Mouse (Mus musculus): Measurements from ENCODE around the gene Smg1. TPM values are rescaled to one million over a fixed set of nuclear protein-coding genes. Genes with fewer than 3 reads are reported as not detected.
A peak's percentile ranks its signal among the peaks of the same experiment; 100 is the strongest.

Smg1 gene
- polyA plus RNA-seq, 1 experiment from 2014 or later = 17.3 TPM

GRCm38 (mm10) chr7:118242911-118243412, 508 bp downstream of the Smg1 start:
- ATAC-seq (replicated peaks; ENCODE audit: low FRiP score) = peak; percentile 54
- H3K9me3 ChIP-seq (replicated peaks) = no peaks in the 10 kb centered on the region
- no peaks in the 10 kb centered on the region for H3K27me3 ChIP-seq
- under 1% methylated on average over 50 of the region's 50 CpGs for WGBS
- H3K36me3 ChIP-seq = no peaks in the 10 kb centered on the region
- peak overlapping the region; percentile 96 for H3K27ac ChIP-seq
- peak overlapping the region; percentile 91 for H3K9ac ChIP-seq
- H3K4me3 ChIP-seq (replicated peaks) = peak overlapping the region; percentile 96
- peak overlapping the region; percentile 78 for H3K4me2 ChIP-seq
- H3K4me1 ChIP-seq = peaks cover 15% of the 10 kb centered on the region

- no peak for ATAC-seq (replicated peaks; ENCODE audit: low FRiP score)
- H3K27me3 ChIP-seq = no peaks in the 10 kb centered on the region
- 15% methylated on average over 6 of the region's 6 CpGs for WGBS
- H3K9ac ChIP-seq = peak overlapping the region; percentile 91
- H3K4me1 ChIP-seq = peaks cover 15% of the 10 kb centered on the region
- no peaks in the 10 kb centered on the region for H3K9me3 ChIP-seq (replicated peaks)
- no peaks in the 10 kb centered on the region for H3K36me3 ChIP-seq
- peak overlapping the region; percentile 96 for H3K27ac ChIP-seq
- peak overlapping the region; percentile 96 for H3K4me3 ChIP-seq (replicated peaks)
- peak overlapping the region; percentile 78 for H3K4me2 ChIP-seq
Measured at GRCm38 (mm10) chr7:118242309-118242708, 1.2 kb downstream of the Smg1 start.

GRCm38 (mm10) chr7:118240402-118240801, 3.1 kb downstream of the Smg1 start:
- no peak for ATAC-seq (replicated peaks; ENCODE audit: low FRiP score)

GRCm38 (mm10) chr7:118239996-118240395, 3.5 kb downstream of the Smg1 start:
- no peaks in the 10 kb centered on the region for H3K9me3 ChIP-seq (replicated peaks)
- H3K4me3 ChIP-seq (replicated peaks) = no peak overlapping the region
- no peak overlapping the region for H3K4me2 ChIP-seq
- H3K27me3 ChIP-seq = no peaks in the 10 kb centered on the region
- H3K4me1 ChIP-seq = peaks cover 15% of the 10 kb centered on the region
- H3K36me3 ChIP-seq = no peaks in the 10 kb centered on the region
- no peak overlapping the region for H3K27ac ChIP-seq
- no peak overlapping the region for H3K9ac ChIP-seq
- 92% methylated on average over 5 of the region's 5 CpGs for WGBS
- ATAC-seq (replicated peaks; ENCODE audit: low FRiP score) = no peak

More at GRCm38 (mm10) chr7:118240402-118240801, 3.1 kb downstream of the Smg1 start:
- Histone ChIP-seq H3K4me3 (replicated peaks) (no peak overlapping the region), H3K9me3 (replicated peaks) (no peaks in the 10 kb centered on the region), H3K4me1 (peaks cover 15% of the 10 kb centered on the region), H3K27ac (no peak overlapping the region), H3K27me3 (no peaks in the 10 kb centered on the region), H3K36me3 (no peaks in the 10 kb centered on the region), H3K4me2 (no peak overlapping the region), H3K9ac (no peak overlapping the region)

- no peak overlapping the region for H3K4me3 ChIP-seq (replicated peaks)
- H3K4me1 ChIP-seq = peaks cover 10% of the 10 kb centered on the region
- H3K27ac ChIP-seq = no peak overlapping the region
- H3K9me3 ChIP-seq (replicated peaks) = no peaks in the 10 kb centered on the region
- no peaks in the 10 kb centered on the region for H3K36me3 ChIP-seq
- no peak for ATAC-seq (replicated peaks; ENCODE audit: low FRiP score)
- H3K9ac ChIP-seq = no peak overlapping the region
- no peaks in the 10 kb centered on the region for H3K27me3 ChIP-seq
- no peak overlapping the region for H3K4me2 ChIP-seq
Measured at GRCm38 (mm10) chr7:118236949-118237348, 6.5 kb downstream of the Smg1 start.

GRCm38 (mm10) chr7:118234236-118234635, 9.2 kb downstream of the Smg1 start:
- H3K4me2 ChIP-seq = no peak overlapping the region
- H3K9ac ChIP-seq = no peak overlapping the region
- H3K36me3 ChIP-seq = no peaks in the 10 kb centered on the region
- no peak overlapping the region for H3K27ac ChIP-seq
- no peaks in the 10 kb centered on the region for H3K9me3 ChIP-seq (replicated peaks)
- 92% methylated on average over 1 of the region's 1 CpGs for WGBS
- no peaks in the 10 kb centered on the region for H3K27me3 ChIP-seq
- no peak for ATAC-seq (replicated peaks; ENCODE audit: low FRiP score)
- no peaks in the 10 kb centered on the region for H3K4me1 ChIP-seq
- no peak overlapping the region for H3K4me3 ChIP-seq (replicated peaks)

- H3K36me3 ChIP-seq = no peaks in the 10 kb centered on the region
- H3K4me1 ChIP-seq = no peaks in the 10 kb centered on the region
- H3K9me3 ChIP-seq (replicated peaks) = no peaks in the 10 kb centered on the region
- H3K27me3 ChIP-seq = no peaks in the 10 kb centered on the region
- no peak overlapping the region for H3K4me2 ChIP-seq
- no peak overlapping the region for H3K4me3 ChIP-seq (replicated peaks)
- no peak for ATAC-seq (replicated peaks; ENCODE audit: low FRiP score)
- H3K9ac ChIP-seq = no peak overlapping the region
- H3K27ac ChIP-seq = no peak overlapping the region
Measured at GRCm38 (mm10) chr7:118232613-118233012, 10.9 kb downstream of the Smg1 start.

- 96% methylated on average over 2 of the region's 2 CpGs for WGBS
- no peaks in the 10 kb centered on the region for H3K36me3 ChIP-seq
- no peak for ATAC-seq (replicated peaks; ENCODE audit: low FRiP score)
- H3K9ac ChIP-seq = no peak overlapping the region
- no peak overlapping the region for H3K4me3 ChIP-seq (replicated peaks)
- no peaks in the 10 kb centered on the region for H3K27me3 ChIP-seq
- no peaks in the 10 kb centered on the region for H3K9me3 ChIP-seq (replicated peaks)
- H3K4me2 ChIP-seq = no peak overlapping the region
- peaks cover 14% of the 10 kb centered on the region; the same call in 1 of the 2 replicates for H3K4me1 ChIP-seq
- no peak overlapping the region for H3K27ac ChIP-seq
Measured at GRCm38 (mm10) chr7:118219777-118220176, 23.7 kb downstream of the Smg1 start.

- Histone ChIP-seq H3K36me3 (peaks cover 61% of the 10 kb centered on the region), H3K9me3 (replicated peaks) (no peaks in the 10 kb centered on the region), H3K4me1 (no peaks in the 10 kb centered on the region), H3K4me2 (no peak overlapping the region), H3K4me3 (replicated peaks) (no peak overlapping the region), H3K27me3 (no peaks in the 10 kb centered on the region), H3K9ac (no peak overlapping the region), H3K27ac (no peak overlapping the region)
- no peak for ATAC-seq (replicated peaks; ENCODE audit: low FRiP score)
- 92% methylated on average over 2 of the region's 2 CpGs for WGBS
Measured at GRCm38 (mm10) chr7:118206396-118206795, 37.1 kb downstream of the Smg1 start.

- H3K36me3 ChIP-seq = peaks cover 71% of the 10 kb centered on the region
Measured at GRCm38 (mm10) chr7:118195756-118196155, 47.7 kb downstream of the Smg1 start.

GRCm38 (mm10) chr7:118185878-118186277, 57.6 kb downstream of the Smg1 start:
- WGBS = 90% methylated on average over 4 of the region's 4 CpGs
- Histone ChIP-seq H3K36me3 (peaks cover 71% of the 10 kb centered on the region), H3K4me3 (replicated peaks) (no peak overlapping the region), H3K4me2 (no peak overlapping the region), H3K27ac (no peak overlapping the region), H3K9me3 (replicated peaks) (no peaks in the 10 kb centered on the region), H3K9ac (no peak overlapping the region), H3K27me3 (no peaks in the 10 kb centered on the region), H3K4me1 (no peaks in the 10 kb centered on the region)
- ATAC-seq (replicated peaks; ENCODE audit: low FRiP score) = no peak

More at GRCm38 (mm10) chr7:118195756-118196155, 47.7 kb downstream of the Smg1 start:
- no peak overlapping the region for H3K27ac ChIP-seq
- no peak overlapping the region for H3K4me3 ChIP-seq (replicated peaks)
- H3K9me3 ChIP-seq (replicated peaks) = no peaks in the 10 kb centered on the region
- H3K4me2 ChIP-seq = no peak overlapping the region
- H3K27me3 ChIP-seq = no peaks in the 10 kb centered on the region
- no peak overlapping the region for H3K9ac ChIP-seq
- WGBS = 93% methylated on average over 4 of the region's 4 CpGs
- no peak for ATAC-seq (replicated peaks; ENCODE audit: low FRiP score)
- no peaks in the 10 kb centered on the region for H3K4me1 ChIP-seq

GRCm38 (mm10) chr7:118184604-118185003, 58.9 kb downstream of the Smg1 start:
- H3K27me3 ChIP-seq = no peaks in the 10 kb centered on the region
- no peaks in the 10 kb centered on the region for H3K9me3 ChIP-seq (replicated peaks)
- peaks cover 73% of the 10 kb centered on the region for H3K36me3 ChIP-seq
- no peak overlapping the region for H3K27ac ChIP-seq
- no peak overlapping the region for H3K4me3 ChIP-seq (replicated peaks)
- no peak overlapping the region for H3K9ac ChIP-seq
- ATAC-seq (replicated peaks; ENCODE audit: low FRiP score) = no peak
- H3K4me2 ChIP-seq = no peak overlapping the region
- WGBS = 97% methylated on average over 1 of the region's 1 CpGs
- H3K4me1 ChIP-seq = no peaks in the 10 kb centered on the region

- Histone ChIP-seq H3K36me3 (peaks cover 83% of the 10 kb centered on the region), H3K27ac (no peak overlapping the region), H3K4me2 (no peak overlapping the region), H3K4me3 (replicated peaks) (no peak overlapping the region), H3K9ac (no peak overlapping the region), H3K9me3 (replicated peaks) (no peaks in the 10 kb centered on the region), H3K4me1 (no peaks in the 10 kb centered on the region), H3K27me3 (no peaks in the 10 kb centered on the region)
- WGBS = 83% methylated on average over 3 of the region's 3 CpGs
- no peak for ATAC-seq (replicated peaks; ENCODE audit: low FRiP score)
Measured at GRCm38 (mm10) chr7:118181123-118181522, 62.3 kb downstream of the Smg1 start.
